Mouse (Mus musculus) neural tube, embryonic 14.5 days (tissue): ENCODE results near the gene Gsk3b. TPM values are rescaled to one million over a fixed set of nuclear protein-coding genes. Genes with fewer than 3 reads are reported as not detected.

ENCODE experiments used
- ATAC-seq: fragments of 200-750 bp; cut with Nextera tagmentation; 2 replicates; pipeline ENCODE4 v1.8.0; 2017; ENCODE audit warnings: low read depth, mild to moderate bottlenecking, moderate TSS enrichment, moderate library complexity
- H3K27ac ChIP-seq: fragments of 300-500 bp; sonication (generic); 2 replicates; pipeline ENCODE4 v1.5.1; 2014; ENCODE audit warnings: low read depth, mild to moderate bottlenecking, control low read depth, low read length, moderate library complexity, mixed read lengths
- H3K27me3 ChIP-seq: fragments of 300-500 bp; sonication (generic); 2 replicates; pipeline ENCODE4 v1.6.1; 2014; ENCODE audit warnings: low read length; ENCODE audit not compliant: control insufficient read depth, insufficient read depth
- H3K36me3 ChIP-seq: fragments of 300-500 bp; sonication (generic); 2 replicates; pipeline ENCODE4 v1.6.1; 2014; ENCODE audit warnings: low read length, mixed read lengths; ENCODE audit not compliant: control insufficient read depth, insufficient read depth
- H3K4me1 ChIP-seq: fragments of 300-500 bp; sonication (generic); 2 replicates; pipeline ENCODE4 v1.6.1; 2014; ENCODE audit warnings: low read length; ENCODE audit not compliant: control insufficient read depth, insufficient read depth
- H3K4me2 ChIP-seq: fragments of 300-500 bp; sonication (generic); 2 replicates; pipeline ENCODE4 v1.6.1; 2014; ENCODE audit warnings: mild to moderate bottlenecking, low read depth, low read length, control low read depth
- H3K4me3 ChIP-seq: fragments of 300-500 bp; sonication (generic); 2 replicates; pipeline ENCODE4 v1.5.1; 2014; ENCODE audit warnings: low read depth, low read length, control low read depth, mixed read lengths
- H3K9ac ChIP-seq: fragments of 300-500 bp; sonication (generic); replicated peaks from 2 replicates; pipeline ENCODE4 v1.6.1; 2014; ENCODE audit warnings: low read depth, mild to moderate bottlenecking, control low read depth, low read length, mixed read lengths
- H3K9me3 ChIP-seq: fragments of 300-500 bp; sonication (generic); 2 replicates; pipeline ENCODE4 v1.6.1; 2016; ENCODE audit warnings: low read length; ENCODE audit not compliant: control insufficient read depth
- WGBS: fragments of 180-500 bp; shearing (Covaris S2); extraction: QIAGEN DNeasy Blood & Tissue Kit; methylation state at CpG from one replicate; pipeline ENCODE4 v1.1.7; 2014; 5-methylcytosine and 5-hydroxymethylcytosine counted together
- polyA plus RNA-seq: library from polyadenylated mRNA; unstranded; fragments of >200 nt; fragmentation: Nextera tagmentation; extraction: Ambion mirVana; gene quantifications from 2 replicates; pipeline ENCODE4 v1.2.1, GENCODE M21; 2014

Gene Gsk3b
- polyA plus RNA-seq, 1 experiment from 2014 or later, result 209 TPM

DNA sequence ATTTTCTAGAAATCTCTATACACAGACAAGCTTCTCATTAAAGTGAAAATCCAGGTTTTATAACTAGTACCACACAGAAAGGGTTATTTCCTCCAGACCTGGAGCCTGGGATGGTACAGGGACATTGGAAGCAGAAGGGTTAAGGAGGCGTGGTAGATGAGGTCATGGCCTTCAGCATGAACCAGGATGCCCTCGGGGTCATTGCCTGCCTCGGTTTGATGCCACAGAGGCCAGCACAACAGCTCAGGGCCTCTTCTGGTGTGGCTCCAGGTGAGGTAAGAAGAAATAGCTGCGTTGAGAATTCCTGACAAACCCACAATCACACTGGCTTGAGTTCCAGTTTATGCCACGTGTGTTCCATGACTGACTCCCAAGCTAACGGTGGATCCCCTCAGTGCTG, 200.1 kb downstream of the Gsk3b start:
- H3K27me3 ChIP-seq, result no peaks in the 10 kb centered on the region
- no peak overlapping the region for H3K27ac ChIP-seq
- WGBS, result 46% methylated on average over 6 of the region's 6 CpGs
- no peaks in the 10 kb centered on the region for H3K36me3 ChIP-seq
- no peak overlapping the region for H3K9ac ChIP-seq
- H3K4me3 ChIP-seq, result no peak overlapping the region
- no peak overlapping the region for H3K4me2 ChIP-seq
- ATAC-seq, result no peak
- H3K9me3 ChIP-seq, result no peaks in the 10 kb centered on the region
- H3K4me1 ChIP-seq, result no peaks in the 10 kb centered on the region

DNA sequence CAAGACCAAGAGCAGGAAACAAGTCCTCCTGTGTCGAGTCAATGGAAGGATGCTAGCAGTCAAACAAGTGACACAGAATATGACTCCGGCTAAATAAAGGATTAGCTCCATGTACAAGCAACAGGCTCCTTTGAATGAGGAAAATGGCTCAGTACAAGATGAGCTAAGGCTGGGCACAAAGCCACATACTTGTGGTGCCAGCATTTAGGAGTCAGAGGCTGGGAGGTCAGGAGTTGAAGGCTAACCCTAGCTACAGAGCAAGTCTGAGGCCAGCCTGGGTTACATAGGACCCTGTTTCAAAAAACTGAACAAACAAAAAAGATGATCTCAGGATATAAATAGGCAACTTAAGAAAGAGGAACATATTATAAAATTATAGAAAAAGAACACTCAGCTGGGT, 201.3 kb downstream of the Gsk3b start:
- H3K9ac ChIP-seq, result no peak overlapping the region
- H3K36me3 ChIP-seq, result no peaks in the 10 kb centered on the region
- no peaks in the 10 kb centered on the region for H3K4me1 ChIP-seq
- ATAC-seq, result no peak
- no peak overlapping the region for H3K27ac ChIP-seq
- no peak overlapping the region for H3K4me3 ChIP-seq
- WGBS, result 84% methylated on average over 2 of the region's 2 CpGs
- no peaks in the 10 kb centered on the region for H3K27me3 ChIP-seq
- H3K4me2 ChIP-seq, result no peak overlapping the region
- no peaks in the 10 kb centered on the region for H3K9me3 ChIP-seq

DNA sequence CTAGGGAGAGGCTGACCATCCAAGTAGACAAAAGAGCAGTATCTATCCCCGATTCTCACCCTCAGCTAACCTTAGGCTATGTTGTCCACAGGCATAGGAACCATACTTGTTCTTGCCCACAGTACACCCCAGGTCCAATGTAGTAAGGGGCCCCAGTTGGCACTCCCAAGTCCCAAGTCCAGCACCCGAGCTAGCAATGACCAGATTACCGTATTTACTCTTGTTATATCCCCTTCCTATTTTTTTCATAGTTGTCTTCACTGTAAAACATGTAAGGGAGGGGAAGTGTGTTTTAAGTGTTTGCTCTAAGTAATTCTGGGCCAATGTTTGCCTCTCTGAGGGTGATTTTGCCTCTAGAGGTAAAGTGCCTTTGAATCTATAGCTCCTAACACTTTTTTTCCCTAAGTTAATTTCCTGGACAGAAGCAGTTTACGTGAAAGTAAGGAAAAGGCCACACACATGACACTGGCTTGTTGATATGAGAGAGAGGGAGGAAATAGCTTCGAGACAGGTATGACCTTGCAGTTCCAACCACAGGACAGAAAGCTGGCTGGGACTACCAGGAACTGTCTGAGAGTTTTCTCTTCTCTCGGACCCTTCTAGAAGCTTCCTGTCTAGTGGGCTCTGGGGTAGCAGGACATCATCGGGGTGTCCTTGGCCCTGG, 206.0 kb downstream of the Gsk3b start, which contains the start of gene Nr1i2:
Gene Nr1i2 (minus strand): TSS at position 140 of the 664 bp plus-strand sequence.
- H3K4me3 ChIP-seq, result no peak within 1 kb of the TSS
- H3K4me2 ChIP-seq, result no peak within 1 kb of the TSS
- no peaks in the 10 kb centered on the region for H3K9me3 ChIP-seq
- H3K4me1 ChIP-seq, result no peaks in the 10 kb centered on the region
- no peak within 1 kb of the TSS for H3K9ac ChIP-seq
- 69% methylated on average over 7 of the region's 7 CpGs for WGBS
- H3K36me3 ChIP-seq, result no peaks in the 10 kb centered on the region
- no peak for ATAC-seq
- H3K27me3 ChIP-seq, result no peaks in the 10 kb centered on the region
- no peak within 1 kb of the TSS for H3K27ac ChIP-seq

DNA sequence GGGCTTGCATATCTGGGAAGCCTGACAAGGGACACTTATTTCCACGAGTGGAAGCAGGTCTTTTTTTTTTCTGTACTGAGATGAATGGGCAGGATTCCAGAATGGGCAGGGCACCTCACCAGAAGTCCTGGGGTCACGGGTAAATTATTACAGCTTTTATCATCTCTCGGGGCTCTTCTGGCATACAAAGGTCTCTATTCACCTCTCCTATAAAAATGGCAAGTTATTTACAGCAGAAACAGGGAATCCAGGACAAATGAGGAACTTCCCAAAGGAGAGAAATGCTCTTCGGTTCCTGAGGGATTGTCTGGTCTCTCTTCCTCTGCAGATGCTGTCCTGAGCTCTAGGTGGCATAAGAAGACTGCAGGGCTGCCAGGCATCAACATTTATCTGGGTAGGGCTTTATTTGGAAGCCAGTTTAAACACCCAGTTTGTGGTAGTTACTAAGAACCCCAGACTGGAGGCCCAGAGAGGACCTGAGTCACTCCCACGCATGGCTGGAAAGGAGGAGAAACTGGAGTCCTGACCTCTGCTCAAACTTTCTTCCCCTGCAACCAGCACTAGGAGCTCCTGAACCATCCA, 206.6 kb downstream of the Gsk3b start:
- no peak overlapping the region for H3K4me3 ChIP-seq
- no peak overlapping the region for H3K9ac ChIP-seq
- no peaks in the 10 kb centered on the region for H3K9me3 ChIP-seq
- H3K36me3 ChIP-seq, result no peaks in the 10 kb centered on the region
- H3K27ac ChIP-seq, result no peak overlapping the region
- H3K4me1 ChIP-seq, result no peaks in the 10 kb centered on the region
- no peak overlapping the region for H3K4me2 ChIP-seq
- ATAC-seq, result no peak
- H3K27me3 ChIP-seq, result no peaks in the 10 kb centered on the region
- WGBS, result 41% methylated on average over 5 of the region's 5 CpGs

Other genes with a start within 250 kb of the Gsk3b start
- gene Gm36028, start 227.9 kb upstream of the Gsk3b start, polyA plus RNA-seq, result 0.37 TPM in 1 of 2 replicates, not detected in the other
- 57.5 and 59.0 TPM in 2 replicates for gene Lrrc58, start 220.6 kb upstream of the Gsk3b start, polyA plus RNA-seq
- gene Gpr156, start 172.5 kb upstream of the Gsk3b start, polyA plus RNA-seq, result 4.9 and 6.4 TPM in 2 replicates
- gene Nr1i2, start 205.8 kb downstream of the Gsk3b start, polyA plus RNA-seq, result not detected in 2 replicates